Mouse (Mus musculus): ENCODE measurements around the gene Olfr457.

- TF ChIP-seq POLR2A (IDR thresholded peaks at IDR 0.05; ENCODE audit: control insufficient read depth, extremely low read depth, insufficient read depth, low read length, poor library complexity) (no peak), CTCF (IDR thresholded peaks at IDR 0.05; ENCODE audit: borderline replicate concordance, control insufficient read depth, extremely low read depth, insufficient read depth, low read length, poor library complexity) (no peak)
Observed at GRCm38 (mm10) chr6:42476235-42476634, at the start of gene Olfr457.
